Mouse (Mus musculus): Measurements from ENCODE around the gene Dusp1. TPM values are rescaled to one million over a fixed set of nuclear protein-coding genes. Genes with fewer than 3 reads are reported as not detected.

Dusp1 gene
- polyA plus RNA-seq, 1 experiment from 2014 or later, result 36.8 TPM

DNA sequence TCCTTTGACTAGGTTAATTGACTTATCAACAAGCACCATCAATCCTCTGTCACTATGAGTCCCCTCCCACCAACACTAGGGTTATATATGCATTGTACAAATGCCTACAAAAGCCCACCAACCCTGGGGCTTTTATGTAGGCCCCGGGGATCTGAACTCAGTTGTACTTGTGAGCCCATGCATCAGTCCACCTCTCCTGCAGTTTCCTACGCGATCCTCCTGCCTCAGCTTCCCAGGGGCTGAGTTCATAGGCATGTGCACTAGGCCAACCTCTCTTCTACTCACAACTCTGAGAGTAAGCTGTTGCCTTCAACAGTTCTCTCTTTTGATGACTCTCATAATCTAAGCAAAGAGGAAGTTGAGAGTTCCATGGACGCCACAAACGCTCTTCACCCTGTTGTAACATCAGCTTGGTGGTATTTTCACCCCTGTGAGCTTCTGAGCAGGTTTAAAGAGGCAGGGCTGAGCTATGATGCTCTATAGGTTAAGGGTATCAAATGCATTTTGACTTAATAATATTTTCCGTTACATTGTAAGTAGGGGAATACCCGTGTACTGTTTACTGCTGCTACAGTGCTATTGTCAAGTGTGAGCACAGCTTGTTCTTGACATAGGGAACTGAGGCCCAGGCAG lies 30.4 kb downstream of the Dusp1 start:
- no peaks in the 10 kb centered on the region for H3K9me3 ChIP-seq
- H3K27ac ChIP-seq, result no peak overlapping the region
- no peaks in the 10 kb centered on the region; the same call in 1 of the 2 replicates for H3K4me1 ChIP-seq
- no peaks in the 10 kb centered on the region for H3K27me3 ChIP-seq (replicated peaks)
- H3K9ac ChIP-seq, result no peak overlapping the region
- no peaks in the 10 kb centered on the region for H3K36me3 ChIP-seq
- WGBS, result 87% methylated on average over 7 of the region's 7 CpGs
- no peak for ATAC-seq (ENCODE audit: low FRiP score, low read depth)
- H3K4me3 ChIP-seq, result no peak overlapping the region
- H3K4me2 ChIP-seq (replicated peaks), result no peak overlapping the region

DNA sequence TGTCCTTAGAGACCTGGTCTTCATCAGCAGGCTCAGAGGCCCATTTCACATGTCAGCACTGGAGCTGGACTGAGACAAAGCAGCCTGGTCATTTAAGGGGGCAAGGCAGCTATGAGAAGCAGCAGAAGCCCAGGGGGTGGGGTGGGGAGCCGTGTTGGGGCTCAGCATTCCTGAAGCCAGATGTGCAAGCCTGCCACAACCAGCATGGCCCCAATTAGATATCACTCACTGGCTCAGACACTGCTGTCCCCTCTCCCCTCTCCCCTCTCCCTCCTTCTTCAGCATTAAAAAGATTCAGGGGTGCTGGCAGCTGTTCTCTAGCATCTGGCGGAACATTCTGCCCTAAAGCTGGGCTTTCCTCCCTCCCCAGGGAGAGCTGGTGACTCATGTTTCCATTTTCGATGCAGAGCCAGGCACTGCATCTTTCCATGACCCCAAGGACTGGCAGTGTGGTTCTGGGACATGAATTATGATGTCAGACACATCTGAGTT lies 31.3 kb downstream of the Dusp1 start:
- WGBS, result 57% methylated on average over 3 of the region's 3 CpGs
- H3K4me2 ChIP-seq (replicated peaks), result no peak overlapping the region
- no peaks in the 10 kb centered on the region for H3K9me3 ChIP-seq
- no peak overlapping the region for H3K9ac ChIP-seq
- H3K27me3 ChIP-seq (replicated peaks), result no peaks in the 10 kb centered on the region
- no peak overlapping the region for H3K4me3 ChIP-seq
- H3K4me1 ChIP-seq, result no peaks in the 10 kb centered on the region; the same call in 1 of the 2 replicates
- no peak overlapping the region for H3K27ac ChIP-seq
- no peaks in the 10 kb centered on the region for H3K36me3 ChIP-seq
- ATAC-seq (ENCODE audit: low FRiP score, low read depth), result no peak

- ATAC-seq (ENCODE audit: low FRiP score, low read depth), result no peak
- 88% methylated on average over 5 of the region's 5 CpGs for WGBS
Measured at GRCm38 (mm10) chr17:26529791-26530241, 32.1 kb downstream of the Dusp1 start.

DNA sequence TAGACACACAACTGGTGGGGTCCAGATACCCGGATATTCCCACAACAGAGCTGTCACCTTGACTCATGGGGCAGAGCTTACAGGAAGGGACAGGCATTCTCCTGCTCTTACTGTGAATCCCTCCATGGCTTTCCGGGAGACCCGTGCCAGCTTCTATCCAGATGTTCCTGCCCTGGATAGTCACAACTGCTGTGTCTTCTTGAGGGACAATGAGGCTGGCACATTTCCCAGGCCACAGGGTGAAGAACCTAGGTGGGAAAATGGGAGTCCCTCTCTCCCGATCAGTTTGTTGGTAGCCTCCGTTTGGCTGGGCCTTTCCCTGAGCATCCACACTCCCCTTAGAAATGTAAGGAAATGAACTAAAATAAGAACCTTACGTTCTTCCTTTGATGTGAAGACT lies 33.2 kb downstream of the Dusp1 start:
- Histone ChIP-seq H3K4me3 (no peak overlapping the region), H3K27me3 (replicated peaks) (no peaks in the 10 kb centered on the region), H3K4me2 (replicated peaks) (no peak overlapping the region), H3K27ac (no peak overlapping the region), H3K36me3 (no peaks in the 10 kb centered on the region), H3K4me1 (no peaks in the 10 kb centered on the region; the same call in 1 of the 2 replicates), H3K9me3 (no peaks in the 10 kb centered on the region), H3K9ac (no peak overlapping the region)
- 87% methylated on average over 6 of the region's 6 CpGs for WGBS
- no peak for ATAC-seq (ENCODE audit: low FRiP score, low read depth)

More at GRCm38 (mm10) chr17:26529791-26530241, 32.1 kb downstream of the Dusp1 start:
- no peak overlapping the region for H3K4me2 ChIP-seq (replicated peaks)
- no peak overlapping the region for H3K4me3 ChIP-seq
- no peak overlapping the region for H3K27ac ChIP-seq
- H3K36me3 ChIP-seq, result no peaks in the 10 kb centered on the region
- no peaks in the 10 kb centered on the region for H3K9me3 ChIP-seq
- no peak overlapping the region for H3K9ac ChIP-seq
- no peaks in the 10 kb centered on the region for H3K27me3 ChIP-seq (replicated peaks)
- no peaks in the 10 kb centered on the region; the same call in 1 of the 2 replicates for H3K4me1 ChIP-seq

DNA sequence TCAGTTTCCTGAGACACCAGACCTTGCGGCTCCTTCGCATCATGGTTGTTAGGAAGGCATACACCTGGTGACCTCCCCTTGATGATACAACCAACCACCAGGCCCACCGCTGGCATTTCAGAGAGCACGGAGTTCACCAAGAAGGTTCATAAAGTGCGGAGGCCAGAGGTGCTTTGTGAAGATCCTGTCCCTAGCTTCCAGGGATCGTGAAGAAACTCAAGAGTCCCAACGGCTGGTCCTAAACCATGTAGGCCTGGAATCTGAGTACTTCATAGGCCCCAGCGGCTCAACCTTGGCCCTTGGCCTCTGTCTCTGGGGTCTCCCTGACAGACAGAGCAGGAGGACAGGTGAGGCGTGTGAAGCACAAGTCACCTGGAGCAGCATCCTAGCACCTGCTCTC lies 34.6 kb downstream of the Dusp1 start:
- Histone ChIP-seq H3K27me3 (replicated peaks) (no peaks in the 10 kb centered on the region), H3K4me2 (replicated peaks) (no peak overlapping the region), H3K9me3 (no peaks in the 10 kb centered on the region), H3K4me3 (no peak overlapping the region), H3K36me3 (no peaks in the 10 kb centered on the region), H3K27ac (no peak overlapping the region), H3K4me1 (no peaks in the 10 kb centered on the region; the same call in 1 of the 2 replicates), H3K9ac (no peak overlapping the region)
- no peak for ATAC-seq (ENCODE audit: low FRiP score, low read depth)
- 94% methylated on average over 9 of the region's 9 CpGs for WGBS

DNA sequence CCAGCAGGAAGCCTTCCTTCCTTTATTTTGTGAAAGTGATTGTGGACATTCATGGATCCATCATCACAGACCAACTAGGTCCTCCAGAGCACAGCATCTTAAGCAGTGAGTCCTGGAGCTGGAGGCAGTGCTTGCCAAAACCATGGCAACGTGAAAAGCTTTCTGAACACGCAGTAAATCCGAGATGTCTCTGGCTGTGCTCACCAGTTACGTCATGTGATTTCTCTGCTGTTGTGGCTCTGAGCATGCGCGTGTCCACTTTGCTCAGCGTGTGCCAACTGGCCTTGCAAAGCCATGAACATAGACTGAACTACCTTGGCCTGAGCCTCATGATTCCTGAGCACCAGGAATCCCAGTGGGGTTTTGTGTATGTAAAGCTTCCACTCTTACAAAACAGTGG lies 36.6 kb downstream of the Dusp1 start:
- no peak for ATAC-seq (ENCODE audit: low FRiP score, low read depth)
- no peaks in the 10 kb centered on the region for H3K4me1 ChIP-seq

DNA sequence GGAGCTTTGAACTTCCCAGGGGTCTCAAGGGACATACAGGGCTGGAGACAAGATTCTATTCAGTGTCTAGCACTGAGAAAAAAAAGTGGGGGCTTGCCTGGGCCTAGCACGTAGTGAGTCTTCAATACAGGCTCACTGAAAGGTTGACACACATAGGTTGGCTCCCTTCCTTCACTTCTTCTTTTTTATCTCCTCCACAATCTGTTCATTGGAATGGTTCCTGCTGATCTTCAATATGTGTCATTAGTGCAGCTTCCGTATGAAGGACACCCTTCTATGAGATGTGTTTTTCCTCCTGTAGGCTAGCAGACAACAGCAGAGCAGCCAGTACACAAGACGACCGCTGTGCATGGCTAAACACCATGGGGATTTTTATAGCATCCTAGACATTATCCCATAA lies 37.1 kb downstream of the Dusp1 start:
- no peaks in the 10 kb centered on the region for H3K27me3 ChIP-seq (replicated peaks)
- no peaks in the 10 kb centered on the region for H3K36me3 ChIP-seq
- H3K9me3 ChIP-seq, result no peaks in the 10 kb centered on the region
- no peak for ATAC-seq (ENCODE audit: low FRiP score, low read depth)
- H3K4me2 ChIP-seq (replicated peaks), result no peak overlapping the region
- WGBS, result 87% methylated on average over 4 of the region's 4 CpGs
- H3K4me3 ChIP-seq, result no peak overlapping the region
- no peak overlapping the region for H3K27ac ChIP-seq
- no peak overlapping the region for H3K9ac ChIP-seq
- no peaks in the 10 kb centered on the region for H3K4me1 ChIP-seq

More for the DNA sequence above, 36.6 kb downstream of the Dusp1 start:
- Histone ChIP-seq H3K4me2 (replicated peaks) (no peak overlapping the region), H3K9ac (no peak overlapping the region), H3K4me3 (no peak overlapping the region), H3K27ac (no peak overlapping the region), H3K9me3 (no peaks in the 10 kb centered on the region), H3K36me3 (no peaks in the 10 kb centered on the region), H3K27me3 (replicated peaks) (no peaks in the 10 kb centered on the region)
- WGBS, result 74% methylated on average over 7 of the region's 7 CpGs

DNA sequence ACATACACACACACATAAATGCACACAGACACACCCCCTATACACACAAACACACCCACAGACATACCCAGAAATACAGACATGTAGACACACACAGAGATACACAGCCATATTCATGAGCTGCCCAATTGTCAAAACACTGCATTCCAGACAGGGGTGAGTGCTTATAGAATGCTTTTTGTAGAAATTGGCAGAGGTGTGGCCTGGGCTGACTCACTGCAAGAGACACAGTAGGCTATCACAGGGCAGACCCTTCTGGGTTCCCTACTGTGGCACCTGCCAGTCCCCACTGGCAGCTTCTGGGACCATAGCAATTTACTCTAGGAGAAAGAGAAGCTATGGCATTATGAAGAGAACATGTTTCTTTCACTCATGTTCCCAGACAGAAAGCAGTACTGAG lies 37.6 kb downstream of the Dusp1 start:
- no peak for ATAC-seq (ENCODE audit: low FRiP score, low read depth)
- Histone ChIP-seq H3K4me3 (no peak overlapping the region), H3K27me3 (replicated peaks) (no peaks in the 10 kb centered on the region)

GRCm38 (mm10) chr17:26522711-26523110 lies 39.2 kb downstream of the Dusp1 start:
- no peaks in the 10 kb centered on the region for H3K36me3 ChIP-seq
- no peak for ATAC-seq (ENCODE audit: low FRiP score, low read depth)
- WGBS, result 87% methylated on average over 4 of the region's 4 CpGs

More for the DNA sequence above, 37.6 kb downstream of the Dusp1 start:
- H3K36me3 ChIP-seq, result no peaks in the 10 kb centered on the region
- no peaks in the 10 kb centered on the region for H3K4me1 ChIP-seq
- no peaks in the 10 kb centered on the region for H3K9me3 ChIP-seq
- no peak overlapping the region for H3K27ac ChIP-seq
- no peak overlapping the region for H3K4me2 ChIP-seq (replicated peaks)
- no peak overlapping the region for H3K9ac ChIP-seq

GRCm38 (mm10) chr17:26518306-26518705 lies 43.6 kb downstream of the Dusp1 start:
- Histone ChIP-seq H3K4me2 (replicated peaks) (no peak overlapping the region), H3K4me1 (no peaks in the 10 kb centered on the region), H3K9me3 (no peaks in the 10 kb centered on the region), H3K27ac (no peak overlapping the region), H3K4me3 (no peak overlapping the region), H3K9ac (no peak overlapping the region), H3K27me3 (replicated peaks) (no peaks in the 10 kb centered on the region), H3K36me3 (no peaks in the 10 kb centered on the region)
- 88% methylated on average over 3 of the region's 3 CpGs for WGBS
- ATAC-seq (ENCODE audit: low FRiP score, low read depth), result no peak

More at GRCm38 (mm10) chr17:26522711-26523110, 39.2 kb downstream of the Dusp1 start:
- H3K27ac ChIP-seq, result no peak overlapping the region
- H3K9ac ChIP-seq, result no peak overlapping the region
- H3K4me2 ChIP-seq (replicated peaks), result no peak overlapping the region
- no peaks in the 10 kb centered on the region for H3K9me3 ChIP-seq
- H3K27me3 ChIP-seq (replicated peaks), result no peaks in the 10 kb centered on the region
- no peak overlapping the region for H3K4me3 ChIP-seq
- no peaks in the 10 kb centered on the region for H3K4me1 ChIP-seq

DNA sequence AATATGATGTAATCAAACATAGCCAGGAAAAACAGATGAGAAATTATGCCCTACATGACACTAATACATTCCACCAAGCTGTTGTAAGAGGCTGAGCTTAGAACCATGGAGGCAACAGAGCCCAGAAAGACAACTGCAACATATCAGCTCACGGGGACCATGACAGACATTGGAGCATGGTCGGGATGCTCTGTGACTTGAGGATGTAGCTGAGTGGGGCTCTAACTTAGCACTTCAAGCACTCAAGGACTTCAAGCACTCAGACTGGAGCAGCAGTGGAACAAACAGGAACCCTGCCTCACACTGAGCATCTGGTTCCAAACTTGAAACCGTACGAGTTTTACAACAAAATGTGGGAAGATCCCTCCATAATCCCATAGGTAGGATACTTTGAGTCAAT lies 46.3 kb downstream of the Dusp1 start:
- H3K27ac ChIP-seq, result no peak overlapping the region
- no peaks in the 10 kb centered on the region for H3K9me3 ChIP-seq
- H3K27me3 ChIP-seq (replicated peaks), result 0 out of 2 replicates have a peak, but pooled peaks cover 2% of the 10 kb centered on the region
- no peaks in the 10 kb centered on the region for H3K4me1 ChIP-seq
- no peak overlapping the region for H3K4me2 ChIP-seq (replicated peaks)
- H3K9ac ChIP-seq, result no peak overlapping the region
- no peak for ATAC-seq (ENCODE audit: low FRiP score, low read depth)
- H3K4me3 ChIP-seq, result no peak overlapping the region
- 87% methylated on average over 4 of the region's 4 CpGs for WGBS
- H3K36me3 ChIP-seq, result no peaks in the 10 kb centered on the region

GRCm38 (mm10) chr17:26514581-26515030 lies 47.3 kb downstream of the Dusp1 start:
- ATAC-seq (ENCODE audit: low FRiP score, low read depth), result no peak
- WGBS, result 86% methylated on average over 3 of the region's 3 CpGs
- Histone ChIP-seq H3K27ac (no peak overlapping the region), H3K4me3 (no peak overlapping the region), H3K36me3 (no peaks in the 10 kb centered on the region), H3K27me3 (replicated peaks) (0 out of 2 replicates have a peak, but pooled peaks cover 3% of the 10 kb centered on the region), H3K9ac (no peak overlapping the region), H3K4me2 (replicated peaks) (no peak overlapping the region), H3K9me3 (no peaks in the 10 kb centered on the region), H3K4me1 (no peaks in the 10 kb centered on the region)

Measured in neural tube, embryonic 12.5 days (tissue).